Mouse (Mus musculus): ENCODE measurements around the gene Tmigd3. TPM values are rescaled to one million over a fixed set of nuclear protein-coding genes. Genes with fewer than 3 reads are reported as not detected.

The Tmigd3 gene
- polyA plus RNA-seq, 1 experiment from 2014 or later = 0.44 TPM

DNA sequence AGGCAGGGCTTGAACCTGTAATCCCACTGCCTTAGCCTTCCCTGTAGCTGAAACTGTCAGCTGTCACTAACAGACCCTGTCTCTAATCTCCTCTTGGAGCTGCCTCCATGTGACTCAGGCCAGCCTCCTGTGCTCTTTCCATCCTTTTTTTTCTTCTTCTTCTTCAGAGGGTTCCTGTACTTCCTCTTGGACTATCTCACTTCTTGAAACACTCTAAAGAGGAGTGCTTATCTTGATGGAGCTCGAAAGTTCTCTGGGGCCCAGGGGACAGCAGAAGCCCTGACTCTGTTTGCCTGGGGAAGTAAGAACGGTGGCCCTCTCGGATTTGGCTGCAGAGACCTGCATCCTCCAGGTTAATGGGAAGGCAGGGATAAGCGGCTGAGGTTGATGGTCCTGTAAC, 33.5 kb downstream of the Tmigd3 start:
- H3K36me3 ChIP-seq (ENCODE audit: control insufficient read depth, insufficient read depth) = no peaks in the 10 kb centered on the region
- no peak overlapping the region for H3K4me3 ChIP-seq (ENCODE audit: low read depth, low read length)
- TF ChIP-seq CTCF (IDR thresholded peaks at IDR 0.05; ENCODE audit: low read depth) = no peak
- no peak overlapping the region for H3K9ac ChIP-seq (ENCODE audit: low read depth, low read length)
- no peaks in the 10 kb centered on the region for H3K27me3 ChIP-seq (replicated peaks; ENCODE audit: control insufficient read depth, insufficient read depth, low read length)
- no peaks in the 10 kb centered on the region for H3K9me3 ChIP-seq (ENCODE audit: control insufficient read depth)
- ATAC-seq = no peak
- no peaks in the 10 kb centered on the region for H3K4me1 ChIP-seq (replicated peaks; ENCODE audit: control insufficient read depth, insufficient read depth, low read length)
- no peak overlapping the region for H3K27ac ChIP-seq (ENCODE audit: low read depth, low read length)
- H3K4me2 ChIP-seq (replicated peaks; ENCODE audit: low read depth) = no peak overlapping the region
- WGBS = 56% methylated on average over 4 of the region's 4 CpGs

DNA sequence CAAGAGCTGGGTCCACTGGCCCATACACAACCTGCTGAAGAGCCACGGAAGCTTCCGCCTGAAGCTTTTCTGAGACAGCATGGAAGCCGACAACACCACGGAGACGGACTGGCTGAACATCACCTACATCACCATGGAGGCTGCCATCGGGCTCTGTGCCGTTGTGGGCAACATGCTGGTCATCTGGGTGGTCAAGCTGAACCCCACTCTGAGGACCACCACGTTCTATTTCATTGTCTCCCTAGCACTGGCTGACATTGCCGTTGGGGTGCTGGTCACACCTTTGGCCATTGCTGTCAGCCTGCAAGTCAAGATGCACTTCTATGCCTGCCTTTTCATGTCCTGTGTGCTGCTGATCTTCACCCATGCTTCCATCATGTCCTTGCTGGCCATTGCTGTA, 34.0 kb downstream of the Tmigd3 start:
- 89% methylated on average over 9 of the region's 9 CpGs for WGBS
- Histone ChIP-seq H3K9me3 (ENCODE audit: control insufficient read depth) (no peaks in the 10 kb centered on the region), H3K4me3 (ENCODE audit: low read depth, low read length) (no peak overlapping the region), H3K4me2 (replicated peaks; ENCODE audit: low read depth) (no peak overlapping the region), H3K36me3 (ENCODE audit: control insufficient read depth, insufficient read depth) (no peaks in the 10 kb centered on the region), H3K4me1 (replicated peaks; ENCODE audit: control insufficient read depth, insufficient read depth, low read length) (no peaks in the 10 kb centered on the region), H3K9ac (ENCODE audit: low read depth, low read length) (no peak overlapping the region), H3K27me3 (replicated peaks; ENCODE audit: control insufficient read depth, insufficient read depth, low read length) (no peaks in the 10 kb centered on the region), H3K27ac (ENCODE audit: low read depth, low read length) (no peak overlapping the region)
- ATAC-seq = no peak
- TF ChIP-seq CTCF (IDR thresholded peaks at IDR 0.05; ENCODE audit: low read depth) = no peak

DNA sequence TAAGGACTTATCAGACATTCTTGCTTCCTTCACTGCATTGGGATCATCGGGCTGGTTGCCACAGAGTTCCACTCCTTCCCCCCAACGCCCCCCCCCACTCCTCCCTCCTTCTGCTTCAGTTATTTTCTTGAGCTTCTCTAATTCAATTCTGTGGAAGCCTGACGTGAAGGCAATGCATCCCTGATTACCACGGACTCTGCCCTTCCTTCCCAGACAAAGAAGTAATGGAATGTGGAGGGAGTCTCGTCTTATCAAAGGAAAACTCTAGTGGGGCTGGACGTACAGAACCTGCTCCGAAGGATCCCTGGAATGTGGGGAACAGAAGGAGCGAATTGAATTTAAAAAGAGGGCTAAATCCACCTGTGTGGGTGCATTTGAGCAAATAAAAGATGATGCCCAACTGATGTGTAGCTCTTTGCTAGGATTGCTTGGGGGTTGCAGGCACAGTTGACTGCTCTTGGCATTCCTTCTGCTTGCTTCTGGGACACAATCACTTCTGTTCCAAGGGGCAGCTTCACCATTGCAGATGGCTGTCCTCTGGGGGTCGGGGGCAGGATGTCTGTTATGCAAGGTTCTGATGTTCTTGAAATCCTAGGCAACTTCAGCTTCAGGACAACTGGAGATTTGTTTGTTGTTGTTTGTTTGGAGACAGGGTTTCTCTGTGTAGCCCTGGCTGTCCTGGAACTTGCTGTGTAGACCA, 37.4 kb downstream of the Tmigd3 start:
- no peak for ATAC-seq
- WGBS = 35% methylated on average over 9 of the region's 9 CpGs

DNA sequence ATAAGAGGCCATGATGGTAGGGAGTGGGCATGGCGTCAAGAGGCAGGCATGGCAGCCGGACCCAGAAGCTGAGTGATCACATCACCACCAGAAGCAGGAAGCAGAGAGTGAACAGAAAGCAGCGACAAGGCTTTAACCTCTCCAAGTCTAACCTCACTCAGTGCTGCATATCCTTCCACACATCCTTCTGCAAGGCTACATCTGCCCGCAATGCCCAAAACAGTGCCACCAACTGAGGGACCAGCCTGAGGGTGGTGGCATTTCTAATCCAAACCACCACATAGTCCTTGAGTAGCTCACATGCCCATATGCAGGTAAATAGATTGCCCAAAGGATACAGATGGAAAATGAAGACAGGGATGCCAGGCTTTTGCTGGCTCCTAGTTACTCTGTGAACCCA, 38.3 kb downstream of the Tmigd3 start:
- ATAC-seq = no peak
- H3K27ac ChIP-seq (ENCODE audit: low read depth, low read length) = no peak overlapping the region
- H3K27me3 ChIP-seq (replicated peaks; ENCODE audit: control insufficient read depth, insufficient read depth, low read length) = no peaks in the 10 kb centered on the region
- no peak for TF ChIP-seq CTCF (IDR thresholded peaks at IDR 0.05; ENCODE audit: low read depth)
- no peak overlapping the region for H3K4me2 ChIP-seq (replicated peaks; ENCODE audit: low read depth)
- H3K9ac ChIP-seq (ENCODE audit: low read depth, low read length) = no peak overlapping the region
- no peak overlapping the region for H3K4me3 ChIP-seq (ENCODE audit: low read depth, low read length)
- no peaks in the 10 kb centered on the region for H3K9me3 ChIP-seq (ENCODE audit: control insufficient read depth)
- no peaks in the 10 kb centered on the region for H3K36me3 ChIP-seq (ENCODE audit: control insufficient read depth, insufficient read depth)
- WGBS = 94% methylated on average over 4 of the region's 4 CpGs
- H3K4me1 ChIP-seq (replicated peaks; ENCODE audit: control insufficient read depth, insufficient read depth, low read length) = no peaks in the 10 kb centered on the region

More for the DNA sequence above, 37.4 kb downstream of the Tmigd3 start:
- no peak overlapping the region for H3K4me3 ChIP-seq (ENCODE audit: low read depth, low read length)
- H3K9me3 ChIP-seq (ENCODE audit: control insufficient read depth) = no peaks in the 10 kb centered on the region
- no peaks in the 10 kb centered on the region for H3K36me3 ChIP-seq (ENCODE audit: control insufficient read depth, insufficient read depth)
- no peaks in the 10 kb centered on the region for H3K4me1 ChIP-seq (replicated peaks; ENCODE audit: control insufficient read depth, insufficient read depth, low read length)
- H3K4me2 ChIP-seq (replicated peaks; ENCODE audit: low read depth) = no peak overlapping the region
- no peak overlapping the region for H3K9ac ChIP-seq (ENCODE audit: low read depth, low read length)
- TF ChIP-seq CTCF (IDR thresholded peaks at IDR 0.05; ENCODE audit: low read depth) = no peak
- H3K27me3 ChIP-seq (replicated peaks; ENCODE audit: control insufficient read depth, insufficient read depth, low read length) = no peaks in the 10 kb centered on the region
- H3K27ac ChIP-seq (ENCODE audit: low read depth, low read length) = no peak overlapping the region

DNA sequence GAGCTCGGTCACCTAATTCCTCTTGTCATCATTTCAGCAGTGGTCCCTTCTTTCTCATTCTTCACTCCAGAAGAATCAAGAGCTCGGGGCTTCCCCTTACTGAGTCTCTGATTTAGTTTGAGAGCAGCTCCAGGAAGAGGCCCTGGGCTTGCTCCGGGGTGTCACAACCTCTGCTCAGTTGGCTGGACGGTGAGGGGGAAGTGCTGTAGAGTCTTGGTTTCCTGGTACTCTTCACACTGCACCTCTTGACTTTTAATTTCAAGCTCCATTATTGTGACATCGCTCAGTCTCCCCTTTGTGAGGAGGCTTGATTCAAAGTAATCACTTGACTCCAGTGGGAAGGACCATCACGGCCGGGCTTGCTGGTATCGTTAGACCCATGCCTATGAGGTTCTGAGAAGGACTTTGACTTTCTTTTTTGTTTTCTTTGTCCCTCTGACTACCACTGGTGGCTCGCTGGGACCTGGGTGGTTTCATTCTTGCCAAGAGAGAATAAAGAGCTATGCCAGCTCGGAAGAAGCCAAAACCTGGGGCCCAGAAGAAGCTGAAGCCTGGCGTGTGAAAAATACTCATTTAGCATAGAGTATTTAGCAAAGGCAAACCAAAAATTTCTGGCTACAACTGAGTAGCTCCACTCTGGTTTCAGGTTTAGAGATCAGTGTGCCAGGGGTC, 40.0 kb downstream of the Tmigd3 start:
- WGBS = 74% methylated on average over 11 of the region's 11 CpGs
- no peak overlapping the region for H3K4me3 ChIP-seq (ENCODE audit: low read depth, low read length)
- no peak overlapping the region for H3K27ac ChIP-seq (ENCODE audit: low read depth, low read length)
- H3K27me3 ChIP-seq (replicated peaks; ENCODE audit: control insufficient read depth, insufficient read depth, low read length) = no peaks in the 10 kb centered on the region
- TF ChIP-seq CTCF (IDR thresholded peaks at IDR 0.05; ENCODE audit: low read depth) = no peak
- ATAC-seq = no peak
- no peak overlapping the region for H3K9ac ChIP-seq (ENCODE audit: low read depth, low read length)
- no peaks in the 10 kb centered on the region for H3K4me1 ChIP-seq (replicated peaks; ENCODE audit: control insufficient read depth, insufficient read depth, low read length)
- no peaks in the 10 kb centered on the region for H3K9me3 ChIP-seq (ENCODE audit: control insufficient read depth)
- no peak overlapping the region for H3K4me2 ChIP-seq (replicated peaks; ENCODE audit: low read depth)
- no peaks in the 10 kb centered on the region for H3K36me3 ChIP-seq (ENCODE audit: control insufficient read depth, insufficient read depth)

DNA sequence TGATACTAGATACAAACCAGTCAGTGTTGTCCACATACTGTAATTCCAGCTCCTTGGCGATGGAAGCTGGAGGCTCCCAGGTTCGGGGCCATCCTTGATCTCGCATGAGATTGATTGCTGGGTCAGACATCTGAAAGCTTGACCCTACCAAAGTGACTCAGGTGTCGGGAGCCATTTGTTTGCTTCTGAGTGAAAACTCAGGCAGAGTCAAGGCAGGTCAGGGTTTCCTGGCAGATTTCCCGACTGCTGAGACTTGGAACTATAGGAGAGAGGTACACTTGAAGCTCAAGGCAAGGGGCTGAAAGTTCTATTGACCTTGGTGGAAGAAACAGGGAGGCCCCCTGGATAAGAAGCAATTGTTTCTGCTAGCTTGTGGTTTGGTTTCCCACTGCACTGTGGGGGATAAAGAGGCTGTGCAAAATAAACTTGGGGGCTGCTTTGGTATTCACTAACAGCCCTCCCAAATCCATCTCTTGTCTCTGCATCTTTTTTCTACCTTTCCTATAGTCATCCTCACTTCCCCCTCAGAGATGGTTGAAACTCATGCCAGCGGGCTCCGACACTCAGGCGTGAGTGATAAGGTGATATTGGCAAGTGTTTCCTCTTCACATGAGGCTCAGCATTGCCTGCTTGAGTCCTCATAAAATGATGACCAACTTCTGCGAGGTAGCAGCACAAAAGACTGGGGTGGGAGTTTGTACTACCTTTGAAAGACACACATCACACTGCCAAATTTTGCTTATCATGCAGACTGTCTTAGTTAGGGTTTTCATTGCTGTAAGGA, 41.6 kb downstream of the Tmigd3 start:
- 62% methylated on average over 9 of the region's 9 CpGs for WGBS

More for the DNA sequence above, 41.6 kb downstream of the Tmigd3 start:
- H3K36me3 ChIP-seq (ENCODE audit: control insufficient read depth, insufficient read depth) = no peaks in the 10 kb centered on the region
- H3K27me3 ChIP-seq (replicated peaks; ENCODE audit: control insufficient read depth, insufficient read depth, low read length) = no peaks in the 10 kb centered on the region
- H3K9me3 ChIP-seq (ENCODE audit: control insufficient read depth) = no peaks in the 10 kb centered on the region
- no peak overlapping the region for H3K4me2 ChIP-seq (replicated peaks; ENCODE audit: low read depth)
- no peak overlapping the region for H3K4me3 ChIP-seq (ENCODE audit: low read depth, low read length)
- no peak for ATAC-seq
- no peak overlapping the region for H3K9ac ChIP-seq (ENCODE audit: low read depth, low read length)
- H3K27ac ChIP-seq (ENCODE audit: low read depth, low read length) = no peak overlapping the region
- TF ChIP-seq CTCF (IDR thresholded peaks at IDR 0.05; ENCODE audit: low read depth) = no peak
- no peaks in the 10 kb centered on the region for H3K4me1 ChIP-seq (replicated peaks; ENCODE audit: control insufficient read depth, insufficient read depth, low read length)
